In the genomic region with DNA sequence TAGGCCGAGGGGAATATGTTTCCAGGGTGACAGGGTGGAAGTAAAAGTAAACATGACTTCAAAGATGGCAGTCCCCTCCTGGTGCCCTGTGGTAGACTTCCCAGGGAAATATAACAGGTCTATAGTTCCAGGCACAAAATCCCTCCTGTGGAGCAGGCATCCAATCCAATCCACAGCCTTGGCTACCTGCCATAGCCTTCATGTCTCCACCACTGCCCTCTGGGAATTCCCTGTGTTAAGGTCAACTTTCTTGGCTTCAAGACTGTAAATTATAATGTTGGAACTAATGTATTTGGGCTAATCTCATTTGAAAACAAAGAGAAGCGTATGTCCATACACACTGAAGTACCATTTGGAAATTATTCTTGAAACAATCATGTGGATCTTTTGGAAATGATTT, we compare ENCODE assay signal across 20 mouse cellular contexts.
A peak's percentile ranks its signal among the peaks of the same experiment; 100 is the strongest.
DNase-seq lines count a peak whose midpoint lies in the region; ATAC-seq and TF ChIP-seq lines count a peak whose summit lies in the region.
"Had no signal": no experiment of that assay in that cellular context is flagged by ENCODE, and none has a peak within 500 bp of the region (broad histone marks: within the 10 kb centered on the region; RNA-seq: fewer than 3 reads in every experiment).

No protein-coding gene starts in this region.

- H3K4me1 ChIP-seq in limb, embryonic 14.5 days (ENCODE audit: control insufficient read depth, insufficient read depth, low read length) = peaks cover 13% of the 10 kb centered on the region
- peaks cover 5% of the 10 kb centered on the region for H3K4me1 ChIP-seq in limb, embryonic 10.5 days
- H3K4me1 ChIP-seq: liver, embryonic 13.5 days; midbrain, embryonic 13.5 days had no signal

- H3K4me2 ChIP-seq in limb, embryonic 14.5 days (replicated peaks; ENCODE audit: low read depth, low read length, severe bottlenecking) = no peak overlapping the region
- H3K4me2 ChIP-seq: embryonic facial prominence, embryonic 12.5 days; hindbrain, embryonic 12.5 days; limb, embryonic 12.5 days; liver, embryonic 13.5 days; lung, embryonic 14.5 days; midbrain, embryonic 13.5 days had no signal

- ATAC-seq in limb, embryonic 14.5 days (ENCODE audit: low FRiP score, low read depth) = no peak
- ATAC-seq: forebrain, embryonic 14.5 days; midbrain, embryonic 13.5 days had no signal

- TF ChIP-seq POLR2A in limb, embryonic 14.5 days (IDR thresholded peaks at IDR 0.05; ENCODE audit: borderline replicate concordance, extremely low read depth, insufficient read depth, insufficient read length) = no peak

- H3K9me3 ChIP-seq in limb, embryonic 14.5 days (ENCODE audit: control insufficient read depth, low read length) = no peaks in the 10 kb centered on the region
- H3K9me3 ChIP-seq in limb, embryonic 10.5 days (replicated peaks) = no peaks in the 10 kb centered on the region
- H3K9me3 ChIP-seq: embryonic facial prominence, embryonic 12.5 days; hindbrain, embryonic 12.5 days; limb, embryonic 12.5 days; liver, embryonic 13.5 days; midbrain, embryonic 13.5 days had no signal

- peaks cover 26% of the 10 kb centered on the region for H3K36me3 ChIP-seq in limb, embryonic 14.5 days (ENCODE audit: control insufficient read depth, insufficient read depth, low read length)
- no peaks in the 10 kb centered on the region for H3K36me3 ChIP-seq in limb, embryonic 10.5 days
- H3K36me3 ChIP-seq: hindbrain, embryonic 12.5 days; liver, embryonic 13.5 days; midbrain, embryonic 13.5 days had no signal

- H3K9ac ChIP-seq in limb, embryonic 14.5 days (ENCODE audit: low read depth, low read length, severe bottlenecking) = no peak overlapping the region
- H3K9ac ChIP-seq: embryonic facial prominence, embryonic 12.5 days; hindbrain, embryonic 12.5 days; limb, embryonic 12.5 days; liver, embryonic 13.5 days; lung, embryonic 14.5 days; midbrain, embryonic 13.5 days had no signal

- TF ChIP-seq CTCF in gastrocnemius, adult 2 months (IDR thresholded peaks at IDR 0.05) = no peak

- no peak overlapping the region for H3K4me3 ChIP-seq in limb, embryonic 14.5 days (replicated peaks; ENCODE audit: low read length)
- no peak overlapping the region for H3K4me3 ChIP-seq in limb, embryonic 10.5 days
- no peak overlapping the region for H3K4me3 ChIP-seq in gastrocnemius, adult 2 months
- H3K4me3 ChIP-seq: embryonic facial prominence, embryonic 12.5 days; hindbrain, embryonic 12.5 days; limb, embryonic 12.5 days; liver, embryonic 13.5 days; midbrain, embryonic 13.5 days; myocyte had no signal

- 66% methylated on average over 2 of the region's 2 CpGs for whole genome bisulfite sequencing in limb, embryonic 14.5 days
- 90% methylated on average over 2 of the region's 2 CpGs for WGBS in limb, embryonic 10.5 days

- no peak overlapping the region for H3K27ac ChIP-seq in limb, embryonic 14.5 days (replicated peaks; ENCODE audit: low read depth, low read length)
- no peak overlapping the region for H3K27ac ChIP-seq in limb, embryonic 10.5 days
- no peak overlapping the region for H3K27ac ChIP-seq in gastrocnemius, adult 2 months
- H3K27ac ChIP-seq: embryonic facial prominence, embryonic 12.5 days; hindbrain, embryonic 12.5 days; liver, embryonic 13.5 days; macrophage; midbrain, embryonic 13.5 days had no signal

- H3K27me3 ChIP-seq in limb, embryonic 14.5 days (ENCODE audit: control insufficient read depth, insufficient read depth, low read length) = no peaks in the 10 kb centered on the region
- H3K27me3 ChIP-seq in limb, embryonic 10.5 days (ENCODE audit: low read depth, poor library complexity, severe bottlenecking) = peaks cover 11% of the 10 kb centered on the region
- H3K27me3 ChIP-seq: embryonic facial prominence, embryonic 12.5 days; hindbrain, embryonic 12.5 days; limb, embryonic 12.5 days; liver, embryonic 13.5 days; midbrain, embryonic 13.5 days had no signal

- peak; percentile 28 for DNase-seq in heart, postnatal 4 days
- DNase-seq in heart, postnatal 25 days (ENCODE audit: low spot score) = no peak
- DNase-seq in limb, embryonic 14.5 days (ENCODE audit: low spot score) = peak; percentile 58
- no peak for DNase-seq in limb, embryonic 10.5 days (ENCODE audit: low spot score)
- DNase-seq in adrenal gland, adult 2 months = peak; percentile 63
- DNase-seq in gastrocnemius, adult 2 months = no peak
- no peak for DNase-seq in embryo, embryonic 9.5 days (ENCODE audit: extremely low spot score)
- DNase-seq: B cell, adult 2 months; cerebellum, adult 9-10 months; gastrocnemius, postnatal 36 days; liver, embryonic 13.5 days; lung, embryonic 14.5 days; thymus, postnatal 36 days had no signal

- intact Hi-C loops in heart, postnatal 25 days (cut with DNase I) = no loop called here
- intact Hi-C loops in gastrocnemius, adult 2 months (cut with DNase I) = no loop called here

Comparison
In these comparisons a context has a peak if more than half of its experiments do, and no peak if none do; other contexts are left out.
1. DNase-seq: peak in heart, postnatal 4 days (single experiment), limb, embryonic 14.5 days (single experiment) and adrenal gland, adult 2 months (single experiment); none in heart, postnatal 25 days (single experiment), limb, embryonic 10.5 days (single experiment), gastrocnemius, adult 2 months (single experiment) and embryo, embryonic 9.5 days (single experiment).